Comparison of ENCODE assay signal across 21 mouse cellular contexts in genomic region chr15:38589675-38590074, GRCm38 (mm10).
"Had no signal": no experiment of that assay in that cellular context is flagged by ENCODE, and none has a peak within 500 bp of the region (broad histone marks: within the 10 kb centered on the region; RNA-seq: fewer than 3 reads in every experiment).

No protein-coding gene starts in this region.

- H3K36me3 ChIP-seq: liver, embryonic 13.5 days; liver, embryonic 15.5 days; lung, embryonic 15.5 days; midbrain, embryonic 10.5 days; midbrain, embryonic 12.5 days; neural tube, embryonic 13.5 days; neural tube, embryonic 15.5 days had no signal

- H3K4me3 ChIP-seq: liver, embryonic 13.5 days; liver, embryonic 15.5 days; lung, embryonic 15.5 days; midbrain, embryonic 10.5 days; midbrain, embryonic 12.5 days; myocyte; neural tube, embryonic 13.5 days; neural tube, embryonic 15.5 days had no signal

- H3K27ac ChIP-seq: liver, embryonic 13.5 days; liver, embryonic 15.5 days; lung, embryonic 15.5 days; midbrain, embryonic 10.5 days; midbrain, embryonic 12.5 days; neural tube, embryonic 13.5 days; neural tube, embryonic 15.5 days had no signal

- H3K4me1 ChIP-seq: liver, embryonic 13.5 days; liver, embryonic 15.5 days; neural tube, embryonic 13.5 days; neural tube, embryonic 15.5 days had no signal

- H3K4me2 ChIP-seq: liver, embryonic 11.5 days; liver, embryonic 13.5 days; liver, embryonic 15.5 days; lung, embryonic 15.5 days; midbrain, embryonic 12.5 days; neural tube, embryonic 13.5 days; neural tube, embryonic 15.5 days had no signal

- DNase-seq: liver; liver, embryonic 13.5 days; liver, postnatal 0 days; midbrain, embryonic 14.5 days; retina, postnatal 1 day; right cerebral cortex, adult 18-20 months; right cerebral cortex, postnatal 25 days; right cerebral cortex, postnatal 4 days; spleen, adult 18-20 months; thymus, adult 2 months; thymus, postnatal 25 days; thymus, postnatal 4 days had no signal

- ATAC-seq: liver, postnatal 0 days; midbrain, embryonic 16.5 days had no signal

- H3K27me3 ChIP-seq: lung, embryonic 15.5 days; midbrain, embryonic 12.5 days; neural tube, embryonic 13.5 days; neural tube, embryonic 15.5 days had no signal

- H3K9me3 ChIP-seq: liver, embryonic 13.5 days; liver, embryonic 15.5 days; lung, embryonic 15.5 days; midbrain, embryonic 10.5 days; midbrain, embryonic 12.5 days; neural tube, embryonic 13.5 days; neural tube, embryonic 15.5 days had no signal

- H3K9ac ChIP-seq: liver, embryonic 13.5 days; liver, embryonic 15.5 days; liver, postnatal 0 days; lung, embryonic 15.5 days; midbrain, embryonic 12.5 days; neural tube, embryonic 13.5 days; neural tube, embryonic 15.5 days had no signal
